Mouse (Mus musculus) cerebellum, adult 2 months (tissue): ENCODE results near the gene Klhdc7b. TPM values are rescaled to one million over a fixed set of nuclear protein-coding genes. Genes with fewer than 3 reads are reported as not detected.
"Not testable (repeated sequence)": the region's sequence is repeated elsewhere in the genome, so short reads cannot be mapped to it uniquely, and the experiment has no call there.

ENCODE experiments used
- DNase-seq, 2 experiments: peaks; one replicate each; pipeline ENCODE4 v3.0.0; 2021
- H3K27ac ChIP-seq: fragments of 200-500 bp; 2 replicates; pipeline ENCODE4 v1.5.1; 2012; ENCODE audit warnings: low read length, control low read depth, inconsistent platforms; ENCODE audit not compliant: insufficient read depth
- H3K27me3 ChIP-seq: fragments of 200-500 bp; 2 replicates; pipeline ENCODE4 v1.6.1; 2012; ENCODE audit warnings: inconsistent platforms, mild to moderate bottlenecking, low read length, moderate library complexity; ENCODE audit not compliant: control insufficient read depth, insufficient read depth
- H3K4me1 ChIP-seq: fragments of 200-500 bp; 2 replicates; pipeline ENCODE4 v1.6.1; 2011; ENCODE audit warnings: low read length; ENCODE audit not compliant: control insufficient read depth, insufficient read depth
- H3K4me3 ChIP-seq: fragments of 200-500 bp; replicated peaks from 2 replicates; pipeline ENCODE3; 2011; ENCODE audit warnings: mild to moderate bottlenecking, low read depth, low read length, control low read depth; ENCODE audit not compliant: insufficient read depth
- CTCF ChIP-seq: fragments of 200-500 bp; IDR thresholded peaks from 2 replicates; pipeline ENCODE4 v1.5.1; 2011; ENCODE audit warnings: low read depth, mild to moderate bottlenecking, control low read depth, low read length, moderate library complexity, borderline replicate concordance; ENCODE audit not compliant: insufficient read depth
- POLR2A ChIP-seq: fragments of 200-500 bp; IDR thresholded peaks from 2 replicates; pipeline ENCODE4 v1.6.1; 2011; ENCODE audit warnings: low read length, control low read depth, borderline replicate concordance; ENCODE audit not compliant: insufficient read depth
- WGBS: fragments of 180-500 bp; shearing (Covaris S2); methylation state at CpG from one replicate; pipeline ENCODE4 v1.1.7; 2018; 5-methylcytosine and 5-hydroxymethylcytosine counted together
- polyA plus RNA-seq: library from polyadenylated mRNA; depleted of rRNA; stranded (reverse); fragments of >200 nt; gene quantifications from 2 replicates; pipeline ENCODE4 v1.2.3, GENCODE M21; 2012; rRNA removed

Gene Klhdc7b
- polyA plus RNA-seq, 1 experiment = 2.6 TPM

DNA sequence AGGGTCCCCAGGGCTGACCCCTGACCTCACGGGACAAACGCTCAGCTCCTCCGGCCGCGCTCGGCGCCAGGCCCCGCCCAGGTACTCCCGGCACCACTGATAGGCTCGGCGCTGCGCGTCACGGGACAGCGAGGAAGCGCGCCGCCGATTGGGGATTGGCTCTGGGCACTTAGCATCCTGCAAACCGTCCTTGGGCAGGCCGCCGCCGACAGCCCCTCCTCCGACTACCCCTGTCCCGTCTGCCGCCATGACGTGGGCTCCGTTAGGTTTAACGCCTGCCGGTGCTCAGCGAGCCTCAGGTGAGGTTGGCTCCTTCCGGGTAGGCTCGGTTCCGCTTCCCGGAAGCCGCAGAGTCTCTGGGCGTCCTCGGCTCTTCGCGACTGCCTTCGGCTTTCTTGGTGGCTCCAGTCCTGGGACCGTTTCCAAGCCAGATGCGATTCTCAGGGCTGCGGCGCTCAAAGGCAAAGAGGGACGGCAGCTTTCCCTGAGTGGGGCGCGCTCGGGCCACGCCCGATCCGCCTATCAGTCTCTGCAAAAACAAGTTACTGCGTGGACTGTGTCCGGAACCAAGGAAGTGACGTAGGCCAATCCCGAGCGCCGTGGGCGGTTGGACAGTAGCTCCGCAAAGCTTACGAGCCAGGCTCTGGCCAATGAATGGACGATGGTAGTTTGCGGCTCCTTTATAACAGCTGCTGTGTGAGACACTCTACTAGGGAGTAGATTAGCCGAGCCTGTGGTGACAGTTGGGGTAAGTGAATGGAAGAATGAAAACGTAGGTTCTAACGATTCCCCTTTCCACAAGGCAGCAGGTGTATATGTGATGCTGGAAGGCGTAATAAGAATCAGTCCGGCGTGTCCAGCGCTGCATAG, 44.9 kb downstream of the Klhdc7b start, which contains the start of the genes C730034F03Rik, Gm44502 and Chkb:
Gene C730034F03Rik (plus strand): TSS at position 238 of the 870 bp plus-strand sequence.
Gene Gm44502 (minus strand): TSS at position 345 of the 870 bp plus-strand sequence.
Gene Chkb (minus strand): TSS at position 557 of the 870 bp plus-strand sequence.
- TF ChIP-seq POLR2A (peak; percentile 83), CTCF (no peak)
- no peaks in the 10 kb centered on the region for H3K27me3 ChIP-seq
- peaks cover 6% of the 10 kb centered on the region; the same call in 1 of the 2 replicates for H3K4me1 ChIP-seq
- WGBS = under 1% methylated on average over 70 of the region's 70 CpGs
- DNase-seq = peak; percentile 94 to 97
- peak within 1 kb of the TSS; percentile 77 for H3K27ac ChIP-seq
- H3K4me3 ChIP-seq = peak within 1 kb of the TSS; percentile 76

- H3K27me3 ChIP-seq = no peaks in the 10 kb centered on the region
- peak; percentile 45 to 50 for DNase-seq
- H3K27ac ChIP-seq = peak overlapping the region; percentile 77; the same call in 1 of the 2 replicates
- H3K4me3 ChIP-seq = peak overlapping the region; percentile 76
- TF ChIP-seq POLR2A (no peak), CTCF (peak; percentile 33; the same call in 1 of the 2 replicates)
- WGBS = 28% methylated on average over 6 of the region's 6 CpGs
- H3K4me1 ChIP-seq = peaks cover 6% of the 10 kb centered on the region; the same call in 1 of the 2 replicates
Observed at GRCm38 (mm10) chr15:89430341-89430740, 45.6 kb downstream of the Klhdc7b start.

GRCm38 (mm10) chr15:89430771-89431170, 46.1 kb downstream of the Klhdc7b start:
- not testable (repeated sequence) for H3K27me3 ChIP-seq, DNase-seq, H3K4me3 ChIP-seq, H3K4me1 ChIP-seq
- 70% methylated on average over 9 of the region's 9 CpGs for WGBS
- 0 out of 2 replicates have a peak overlapping the region, but pooled peaks have one; percentile 37 for H3K27ac ChIP-seq

GRCm38 (mm10) chr15:89431271-89431670, 46.6 kb downstream of the Klhdc7b start:
- Histone ChIP-seq H3K27ac (no peak overlapping the region), H3K4me1 (peaks cover 6% of the 10 kb centered on the region; the same call in 1 of the 2 replicates), H3K27me3 (no peaks in the 10 kb centered on the region), H3K4me3 (no peak overlapping the region)
- no peak for DNase-seq
- WGBS = 85% methylated on average over 3 of the region's 3 CpGs
- TF ChIP-seq CTCF (no peak), POLR2A (no peak)

- DNase-seq = peak in 1 of 2 experiments; percentile 22
- Histone ChIP-seq H3K4me1 (peaks cover 6% of the 10 kb centered on the region; the same call in 1 of the 2 replicates), H3K27ac (peak overlapping the region; percentile 19; the same call in 1 of the 2 replicates), H3K4me3 (no peak overlapping the region), H3K27me3 (no peaks in the 10 kb centered on the region)
- WGBS = 66% methylated on average over 6 of the region's 6 CpGs
- no peak for TF ChIP-seq POLR2A
Observed at GRCm38 (mm10) chr15:89431806-89432205, 47.1 kb downstream of the Klhdc7b start.

- H3K27me3 ChIP-seq = no peaks in the 10 kb centered on the region
Observed at GRCm38 (mm10) chr15:89432946-89433345, 48.2 kb downstream of the Klhdc7b start.

GRCm38 (mm10) chr15:89434136-89434535, 49.4 kb downstream of the Klhdc7b start:
- TF ChIP-seq CTCF (no peak), POLR2A (no peak)
- peaks cover 6% of the 10 kb centered on the region; the same call in 1 of the 2 replicates for H3K4me1 ChIP-seq
- peak in 1 of 2 experiments; percentile 12 for DNase-seq
- no peaks in the 10 kb centered on the region for H3K27me3 ChIP-seq
- WGBS = 77% methylated on average over 3 of the region's 3 CpGs
- H3K4me3 ChIP-seq = no peak overlapping the region
- H3K27ac ChIP-seq = 0 out of 2 replicates have a peak overlapping the region, but pooled peaks have one; percentile 60

More at GRCm38 (mm10) chr15:89432946-89433345, 48.2 kb downstream of the Klhdc7b start:
- TF ChIP-seq CTCF (no peak), POLR2A (no peak)
- H3K4me3 ChIP-seq = no peak overlapping the region
- H3K27ac ChIP-seq = peak overlapping the region; percentile 76
- DNase-seq = peak; percentile 57 to 83
- 21% methylated on average over 4 of the region's 4 CpGs for WGBS
- peaks cover 6% of the 10 kb centered on the region; the same call in 1 of the 2 replicates for H3K4me1 ChIP-seq

GRCm38 (mm10) chr15:89435878-89436277, 51.2 kb downstream of the Klhdc7b start:
- peaks cover 6% of the 10 kb centered on the region; the same call in 1 of the 2 replicates for H3K4me1 ChIP-seq
- 94% methylated on average over 5 of the region's 5 CpGs for WGBS
- DNase-seq = no peak
- H3K4me3 ChIP-seq = no peak overlapping the region
- no peaks in the 10 kb centered on the region for H3K27me3 ChIP-seq
- no peak for TF ChIP-seq CTCF
- TF ChIP-seq POLR2A = no peak
- H3K27ac ChIP-seq = no peak overlapping the region

Other genes starting within 250 kb of the Klhdc7b start
- 112 and 128 TPM in 2 replicates for gene Mapk12, start 244.2 kb upstream of the Klhdc7b start, polyA plus RNA-seq
- gene Mapk11, start 235.3 kb upstream of the Klhdc7b start, polyA plus RNA-seq = 58.1 and 64.1 TPM in 2 replicates
- gene Plxnb2, start 204.1 kb upstream of the Klhdc7b start, polyA plus RNA-seq = 127 and 141 TPM in 2 replicates
- gene Dennd6b, start 188.4 kb upstream of the Klhdc7b start, polyA plus RNA-seq = 156 and 165 TPM in 2 replicates
- gene Ppp6r2, start 173.4 kb upstream of the Klhdc7b start, polyA plus RNA-seq = 240 and 262 TPM in 2 replicates
- 321 and 324 TPM in 2 replicates for gene Sbf1, start 69.6 kb upstream of the Klhdc7b start, polyA plus RNA-seq
- gene Adm2, start 62.2 kb upstream of the Klhdc7b start, polyA plus RNA-seq = not detected in 2 replicates
- gene Miox, start 50.5 kb upstream of the Klhdc7b start, polyA plus RNA-seq = not detected in 2 replicates
- 21.0 and 21.1 TPM in 2 replicates for gene Lmf2, start 29.3 kb upstream of the Klhdc7b start, polyA plus RNA-seq
- 134 and 137 TPM in 2 replicates for gene Ncaph2, start 29.2 kb upstream of the Klhdc7b start, polyA plus RNA-seq
- gene Sco2, start 11.1 kb upstream of the Klhdc7b start, polyA plus RNA-seq = 59.7 and 60.3 TPM in 2 replicates
- gene Tymp, start 7.9 kb upstream of the Klhdc7b start, polyA plus RNA-seq = 5.5 and 5.7 TPM in 2 replicates
- 18.3 and 24.4 TPM in 2 replicates for gene Odf3b, start 5.6 kb upstream of the Klhdc7b start, polyA plus RNA-seq
- not detected in 2 replicates for gene Syce3, start 25.6 kb downstream of the Klhdc7b start, polyA plus RNA-seq
- gene Cpt1b, start 40.9 kb downstream of the Klhdc7b start, polyA plus RNA-seq = 7.8 and 8.2 TPM in 2 replicates
- gene C730034F03Rik, start 44.7 kb downstream of the Klhdc7b start, polyA plus RNA-seq = 4.2 and 4.7 TPM in 2 replicates
- gene Gm44502, start 44.8 kb downstream of the Klhdc7b start, polyA plus RNA-seq = 0.15 and 0.51 TPM in 2 replicates
- 101 and 102 TPM in 2 replicates for gene Chkb, start 45.0 kb downstream of the Klhdc7b start, polyA plus RNA-seq
- gene Mapk8ip2, start 69.0 kb downstream of the Klhdc7b start, polyA plus RNA-seq = 192 and 195 TPM in 2 replicates
- gene Arsa, start 92.5 kb downstream of the Klhdc7b start, polyA plus RNA-seq = 39.2 and 40.9 TPM in 2 replicates
- gene Shank3, start 114.7 kb downstream of the Klhdc7b start, polyA plus RNA-seq = 84.7 and 97.2 TPM in 2 replicates
- 2.4 and 2.6 TPM in 2 replicates for gene Acr, start 183.4 kb downstream of the Klhdc7b start, polyA plus RNA-seq
- 79.8 and 83.4 TPM in 2 replicates for gene Rabl2, start 207.0 kb downstream of the Klhdc7b start, polyA plus RNA-seq